Mouse (Mus musculus): ENCODE results near the gene Nsd1. TPM values are rescaled to one million over a fixed set of nuclear protein-coding genes. Genes with fewer than 3 reads are reported as not detected.
A peak's percentile ranks its signal among the peaks of the same experiment; 100 is the strongest.
"Not testable (repeated sequence)": the region's sequence is repeated elsewhere in the genome, so short reads cannot be mapped to it uniquely, and the experiment has no call there.

Gene Nsd1
- polyA plus RNA-seq, 1 experiment from 2014 or later = 68.0 TPM

GRCm38 (mm10) chr13:55182173-55182894 lies 27.2 kb upstream of the Nsd1 start:
- Histone ChIP-seq H3K4me2 (peak overlapping the region; percentile 41), H3K36me3 (ENCODE audit: control insufficient read depth, insufficient read depth, low read length) (no peaks in the 10 kb centered on the region), H3K9ac (ENCODE audit: low read length) (peak overlapping the region; percentile 47; the same call in 1 of the 2 replicates), H3K9me3 (ENCODE audit: control insufficient read depth, low read length) (no peaks in the 10 kb centered on the region), H3K27ac (ENCODE audit: low read depth, low read length) (0 out of 2 replicates have a peak overlapping the region, but pooled peaks have one; percentile 6), H3K27me3 (ENCODE audit: control insufficient read depth, insufficient read depth, low read length) (no peaks in the 10 kb centered on the region), H3K4me3 (ENCODE audit: low read depth, low read length) (peak overlapping the region; percentile 15), H3K4me1 (ENCODE audit: control insufficient read depth, insufficient read depth, low read length) (no peaks in the 10 kb centered on the region)
- peak; percentile 97 for DNase-seq (ENCODE audit: low spot score, missing footprints)
- ATAC-seq (ENCODE audit: low FRiP score) = peak; percentile 82
- 4% methylated on average over 23 of the region's 23 CpGs for WGBS

GRCm38 (mm10) chr13:55183382-55183781 lies 26.2 kb upstream of the Nsd1 start:
- no peak overlapping the region for H3K4me3 ChIP-seq (ENCODE audit: low read depth, low read length)
- DNase-seq (ENCODE audit: low spot score, missing footprints) (no peak), ATAC-seq (ENCODE audit: low FRiP score) (no peak)
- H3K9me3 ChIP-seq (ENCODE audit: control insufficient read depth, low read length) = no peaks in the 10 kb centered on the region
- H3K27me3 ChIP-seq (ENCODE audit: control insufficient read depth, insufficient read depth, low read length) = no peaks in the 10 kb centered on the region
- H3K4me1 ChIP-seq (ENCODE audit: control insufficient read depth, insufficient read depth, low read length) = no peaks in the 10 kb centered on the region
- WGBS = 87% methylated on average over 6 of the region's 6 CpGs
- H3K9ac ChIP-seq (ENCODE audit: low read length) = no peak overlapping the region
- H3K27ac ChIP-seq (ENCODE audit: low read depth, low read length) = no peak overlapping the region
- no peaks in the 10 kb centered on the region for H3K36me3 ChIP-seq (ENCODE audit: control insufficient read depth, insufficient read depth, low read length)
- H3K4me2 ChIP-seq = no peak overlapping the region

GRCm38 (mm10) chr13:55187062-55187461 lies 22.5 kb upstream of the Nsd1 start:
- H3K9ac ChIP-seq (ENCODE audit: low read length); H3K27me3 ChIP-seq (ENCODE audit: control insufficient read depth, insufficient read depth, low read length); H3K27ac ChIP-seq (ENCODE audit: low read depth, low read length); H3K4me3 ChIP-seq (ENCODE audit: low read depth, low read length); ATAC-seq (ENCODE audit: low FRiP score); DNase-seq (ENCODE audit: low spot score, missing footprints); H3K9me3 ChIP-seq (ENCODE audit: control insufficient read depth, low read length); H3K4me2 ChIP-seq; H3K36me3 ChIP-seq (ENCODE audit: control insufficient read depth, insufficient read depth, low read length): not testable (repeated sequence)
- H3K4me1 ChIP-seq (ENCODE audit: control insufficient read depth, insufficient read depth, low read length) = peaks cover 10% of the 10 kb centered on the region
- WGBS = 56% methylated on average over 2 of the region's 9 CpGs

- H3K9ac ChIP-seq (ENCODE audit: low read length) = peak overlapping the region; percentile 85
- H3K27ac ChIP-seq (ENCODE audit: low read depth, low read length) = peak overlapping the region; percentile 91
- no peaks in the 10 kb centered on the region for H3K27me3 ChIP-seq (ENCODE audit: control insufficient read depth, insufficient read depth, low read length)
- H3K4me1 ChIP-seq (ENCODE audit: control insufficient read depth, insufficient read depth, low read length) = peaks cover 10% of the 10 kb centered on the region
- H3K36me3 ChIP-seq (ENCODE audit: control insufficient read depth, insufficient read depth, low read length) = no peaks in the 10 kb centered on the region
- H3K4me3 ChIP-seq (ENCODE audit: low read depth, low read length) = peak overlapping the region; percentile 41
- peak overlapping the region; percentile 77 for H3K4me2 ChIP-seq
- WGBS = 3% methylated on average over 12 of the region's 12 CpGs
- no peaks in the 10 kb centered on the region for H3K9me3 ChIP-seq (ENCODE audit: control insufficient read depth, low read length)
- DNase-seq (ENCODE audit: low spot score, missing footprints) (peak; percentile 95), ATAC-seq (ENCODE audit: low FRiP score) (0 out of 2 replicates have a peak, but pooled peaks have one; percentile 22)
Measured at GRCm38 (mm10) chr13:55189531-55190107, 20.0 kb upstream of the Nsd1 start.

GRCm38 (mm10) chr13:55190121-55190868 lies 19.3 kb upstream of the Nsd1 start:
- Histone ChIP-seq H3K36me3 (ENCODE audit: control insufficient read depth, insufficient read depth, low read length) (no peaks in the 10 kb centered on the region), H3K4me1 (ENCODE audit: control insufficient read depth, insufficient read depth, low read length) (peaks cover 10% of the 10 kb centered on the region), H3K9me3 (ENCODE audit: control insufficient read depth, low read length) (no peaks in the 10 kb centered on the region), H3K4me2 (peak overlapping the region; percentile 77), H3K27me3 (ENCODE audit: control insufficient read depth, insufficient read depth, low read length) (no peaks in the 10 kb centered on the region), H3K9ac (ENCODE audit: low read length) (peak overlapping the region; percentile 85), H3K4me3 (ENCODE audit: low read depth, low read length) (peak overlapping the region; percentile 41), H3K27ac (ENCODE audit: low read depth, low read length) (peak overlapping the region; percentile 91)
- 3% methylated on average over 34 of the region's 34 CpGs for WGBS
- peak; percentile 98 for DNase-seq (ENCODE audit: low spot score, missing footprints)
- peak; percentile 99 for ATAC-seq (ENCODE audit: low FRiP score)

GRCm38 (mm10) chr13:55191535-55191934 lies 18.0 kb upstream of the Nsd1 start:
- H3K36me3 ChIP-seq (ENCODE audit: control insufficient read depth, insufficient read depth, low read length) = no peaks in the 10 kb centered on the region
- H3K4me1 ChIP-seq (ENCODE audit: control insufficient read depth, insufficient read depth, low read length) = peaks cover 10% of the 10 kb centered on the region
- ATAC-seq (ENCODE audit: low FRiP score) (no peak), DNase-seq (ENCODE audit: low spot score, missing footprints) (no peak)
- no peak overlapping the region for H3K4me2 ChIP-seq
- H3K9ac ChIP-seq (ENCODE audit: low read length) = no peak overlapping the region
- WGBS = 84% methylated on average over 5 of the region's 5 CpGs
- H3K27me3 ChIP-seq (ENCODE audit: control insufficient read depth, insufficient read depth, low read length) = no peaks in the 10 kb centered on the region
- no peaks in the 10 kb centered on the region for H3K9me3 ChIP-seq (ENCODE audit: control insufficient read depth, low read length)
- no peak overlapping the region for H3K4me3 ChIP-seq (ENCODE audit: low read depth, low read length)
- H3K27ac ChIP-seq (ENCODE audit: low read depth, low read length) = no peak overlapping the region

- not testable (repeated sequence) for H3K4me2 ChIP-seq; H3K27me3 ChIP-seq (ENCODE audit: control insufficient read depth, insufficient read depth, low read length); ATAC-seq (ENCODE audit: low FRiP score); H3K27ac ChIP-seq (ENCODE audit: low read depth, low read length); DNase-seq (ENCODE audit: low spot score, missing footprints); H3K9me3 ChIP-seq (ENCODE audit: control insufficient read depth, low read length); H3K4me3 ChIP-seq (ENCODE audit: low read depth, low read length); H3K9ac ChIP-seq (ENCODE audit: low read length); H3K36me3 ChIP-seq (ENCODE audit: control insufficient read depth, insufficient read depth, low read length); H3K4me1 ChIP-seq (ENCODE audit: control insufficient read depth, insufficient read depth, low read length)
- 86% methylated on average over 4 of the region's 4 CpGs for WGBS
Measured at GRCm38 (mm10) chr13:55202758-55203157, 6.8 kb upstream of the Nsd1 start.

GRCm38 (mm10) chr13:55203740-55204139 lies 5.8 kb upstream of the Nsd1 start:
- ATAC-seq (ENCODE audit: low FRiP score) (no peak), DNase-seq (ENCODE audit: low spot score, missing footprints) (no peak)
- H3K4me1 ChIP-seq (ENCODE audit: control insufficient read depth, insufficient read depth, low read length) = no peaks in the 10 kb centered on the region
- no peaks in the 10 kb centered on the region for H3K9me3 ChIP-seq (ENCODE audit: control insufficient read depth, low read length)
- WGBS = 86% methylated on average over 9 of the region's 9 CpGs
- no peak overlapping the region for H3K9ac ChIP-seq (ENCODE audit: low read length)
- H3K4me2 ChIP-seq = no peak overlapping the region
- no peak overlapping the region for H3K27ac ChIP-seq (ENCODE audit: low read depth, low read length)
- no peaks in the 10 kb centered on the region for H3K36me3 ChIP-seq (ENCODE audit: control insufficient read depth, insufficient read depth, low read length)
- no peaks in the 10 kb centered on the region for H3K27me3 ChIP-seq (ENCODE audit: control insufficient read depth, insufficient read depth, low read length)
- no peak overlapping the region for H3K4me3 ChIP-seq (ENCODE audit: low read depth, low read length)

Measured in midbrain, embryonic 11.5 days (tissue).